Mouse (Mus musculus): ENCODE measurements around the gene Vmn2r51.
"Not testable (repeated sequence)": the region's sequence is repeated elsewhere in the genome, so short reads cannot be mapped to it uniquely, and the experiment has no call there.

Gene Vmn2r51

GRCm38 (mm10) chr7:10105641-10106040 is at the start of gene Vmn2r51:
TSS of gene Vmn2r51 (minus strand) at chr7:10105741.
- DNase-seq (ENCODE audit: low read depth, low spot score), result not testable (repeated sequence)

GRCm38 (mm10) chr7:10053196-10053595 is 52.3 kb downstream of the Vmn2r51 start, which contains the start of gene Vmn2r50:
TSS of gene Vmn2r50 (minus strand) at chr7:10053296.
- not testable (repeated sequence) for DNase-seq (ENCODE audit: low read depth, low spot score)
